Mouse (Mus musculus): ENCODE data around the gene Timm44. TPM values are rescaled to one million over a fixed set of nuclear protein-coding genes. Genes with fewer than 3 reads are reported as not detected.

The Timm44 gene
- 49.9 and 51.3 TPM in 2 replicates for polyA plus RNA-seq (2014; fragmentation: Nextera tagmentation; extraction: Ambion mirVana)

DNA sequence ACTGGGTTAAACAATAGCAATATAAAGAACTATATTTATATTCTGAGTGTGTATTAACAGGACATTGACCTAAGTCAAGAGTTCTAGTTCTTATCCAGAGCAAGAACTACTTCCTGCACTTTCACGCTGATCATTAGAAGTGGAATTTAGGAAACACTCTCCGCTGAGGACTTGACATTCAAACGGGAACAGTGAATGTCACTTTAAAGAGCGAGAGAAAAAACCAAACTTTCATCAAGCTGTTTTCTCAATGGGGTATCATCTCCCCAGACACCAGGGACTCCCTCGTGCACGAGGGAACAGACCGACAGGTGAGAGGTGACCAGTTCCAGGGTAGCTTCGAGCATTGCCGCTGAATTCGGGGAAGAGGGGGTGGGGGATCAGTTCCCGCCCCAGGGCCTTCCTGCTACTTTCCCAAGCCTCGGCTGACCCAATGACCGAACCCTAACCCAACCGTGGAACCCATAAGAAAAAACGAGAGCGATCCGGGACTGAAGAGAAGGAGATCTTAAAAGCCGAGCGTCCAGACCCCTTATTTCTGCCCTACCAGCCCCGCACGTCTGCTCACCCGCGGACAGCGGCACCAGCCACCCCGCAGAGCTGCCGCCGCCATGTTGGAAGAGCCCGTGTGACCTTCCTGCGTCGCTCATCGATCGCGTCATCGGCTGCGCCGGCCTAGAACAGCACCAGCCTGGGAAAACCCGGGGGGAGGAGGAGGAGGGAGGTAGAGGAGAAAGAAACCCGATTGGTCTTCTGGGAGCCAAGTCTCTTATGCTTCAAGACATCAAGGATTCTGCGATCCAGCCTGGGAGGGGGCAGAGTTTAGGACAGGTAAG, at the start of gene Timm44:
Gene Timm44, minus strand, starts transcription at position 639 of the 836 bp plus-strand sequence.
- Histone ChIP-seq H3K27me3 (replicated peaks; ENCODE audit: control insufficient read depth, insufficient read depth, low read length) (no peaks in the 10 kb centered on the region), H3K36me3 (ENCODE audit: control insufficient read depth, insufficient read depth, low read length) (peaks cover 24% of the 10 kb centered on the region; the same call in 1 of the 2 replicates), H3K9ac (ENCODE audit: low read length) (peak within 1 kb of the TSS; percentile 79), H3K4me2 (ENCODE audit: low read length) (peak within 1 kb of the TSS; percentile 80), H3K4me3 (ENCODE audit: low read depth, low read length) (peak within 1 kb of the TSS; percentile 73), H3K9me3 (replicated peaks; ENCODE audit: control insufficient read depth, low read length) (no peaks in the 10 kb centered on the region), H3K4me1 (ENCODE audit: control insufficient read depth, insufficient read depth, low read length) (peaks cover 6% of the 10 kb centered on the region), H3K27ac (ENCODE audit: low read depth, low read length) (peak within 1 kb of the TSS; percentile 56; the same call in 1 of the 2 replicates)
- ATAC-seq (peak; percentile 99), DNase-seq (ENCODE audit: low spot score) (peak; percentile 99)
- WGBS = under 1% methylated on average over 39 of the region's 39 CpGs

DNA sequence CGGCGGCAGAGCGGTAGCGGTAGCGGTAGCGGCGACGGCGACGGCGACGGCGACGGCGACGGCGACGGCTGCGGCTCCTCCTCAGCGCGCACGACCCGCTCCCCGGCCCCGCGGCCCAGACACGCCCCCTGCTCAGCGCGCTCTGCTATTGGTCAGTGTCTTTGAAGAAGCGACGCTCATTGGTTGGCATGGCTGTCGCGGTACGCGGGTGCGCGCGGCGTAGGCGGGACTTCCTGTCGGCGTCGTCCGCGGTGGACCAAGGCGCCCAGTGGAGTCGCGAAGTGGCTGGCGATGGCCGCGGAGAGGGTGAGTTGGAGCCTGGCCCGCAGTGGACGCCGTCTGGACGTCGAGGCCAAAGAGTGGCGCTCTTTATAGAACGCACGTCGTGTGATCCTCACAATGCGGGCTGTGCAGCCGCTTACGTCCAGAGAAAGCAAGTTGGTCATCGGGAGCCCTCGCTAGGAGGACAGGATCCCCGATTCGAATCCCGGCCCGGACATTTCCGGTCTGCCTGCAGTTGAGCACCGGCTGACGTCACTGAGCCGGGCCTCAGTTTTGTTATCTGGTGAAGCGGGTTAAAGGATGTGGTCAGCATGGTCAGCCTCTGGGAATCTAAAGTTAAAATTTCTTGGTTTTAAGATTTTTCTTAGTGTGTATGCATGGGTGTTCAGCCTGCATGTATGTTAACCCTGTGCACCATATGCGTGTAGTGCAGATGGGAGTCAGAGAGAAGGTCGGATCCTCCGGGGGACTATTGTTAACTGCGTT, 49.5 kb upstream of the Timm44 start, which contains the start of the genes Ccl25 and Elavl1:
Gene Ccl25, plus strand, starts transcription at position 228 of the 768 bp plus-strand sequence.
Gene Elavl1, minus strand, starts transcription at position 431 of the 768 bp plus-strand sequence.
- Histone ChIP-seq H3K9me3 (replicated peaks; ENCODE audit: control insufficient read depth, low read length) (no peaks in the 10 kb centered on the region), H3K4me1 (ENCODE audit: control insufficient read depth, insufficient read depth, low read length) (peaks cover 15% of the 10 kb centered on the region), H3K27me3 (replicated peaks; ENCODE audit: control insufficient read depth, insufficient read depth, low read length) (no peaks in the 10 kb centered on the region), H3K4me3 (ENCODE audit: low read depth, low read length) (peak within 1 kb of the TSS; percentile 81), H3K9ac (ENCODE audit: low read length) (peak within 1 kb of the TSS; percentile 96), H3K4me2 (ENCODE audit: low read length) (peak within 1 kb of the TSS; percentile 73), H3K36me3 (ENCODE audit: control insufficient read depth, insufficient read depth, low read length) (peaks cover 46% of the 10 kb centered on the region), H3K27ac (ENCODE audit: low read depth, low read length) (peak within 1 kb of the TSS; percentile 78)
- ATAC-seq (peak; percentile 99), DNase-seq (ENCODE audit: low spot score) (peak; percentile 97)
- under 1% methylated on average over 75 of the region's 78 CpGs for WGBS

DNA sequence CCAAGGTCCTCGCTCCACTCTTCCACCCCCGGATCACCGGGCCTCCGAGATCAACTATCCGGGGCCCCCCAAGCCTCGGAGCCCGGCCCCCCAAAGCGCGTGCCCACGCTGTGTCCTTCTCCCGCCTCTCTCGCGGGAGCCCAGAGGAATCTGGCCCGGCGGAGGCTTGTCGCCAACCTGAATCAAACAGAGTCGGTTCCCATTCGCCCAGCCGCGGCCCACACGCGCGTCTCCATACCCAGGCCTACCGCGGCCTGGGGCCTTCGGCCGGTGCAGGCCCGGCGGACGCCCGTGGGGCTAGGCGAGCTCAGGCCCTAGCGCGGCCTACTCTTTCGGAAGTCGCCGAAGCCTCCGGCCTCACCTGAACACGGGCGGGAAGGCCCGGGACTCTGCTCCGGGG, 48.8 kb upstream of the Timm44 start:
- under 1% methylated on average over 42 of the region's 42 CpGs for WGBS

DNA sequence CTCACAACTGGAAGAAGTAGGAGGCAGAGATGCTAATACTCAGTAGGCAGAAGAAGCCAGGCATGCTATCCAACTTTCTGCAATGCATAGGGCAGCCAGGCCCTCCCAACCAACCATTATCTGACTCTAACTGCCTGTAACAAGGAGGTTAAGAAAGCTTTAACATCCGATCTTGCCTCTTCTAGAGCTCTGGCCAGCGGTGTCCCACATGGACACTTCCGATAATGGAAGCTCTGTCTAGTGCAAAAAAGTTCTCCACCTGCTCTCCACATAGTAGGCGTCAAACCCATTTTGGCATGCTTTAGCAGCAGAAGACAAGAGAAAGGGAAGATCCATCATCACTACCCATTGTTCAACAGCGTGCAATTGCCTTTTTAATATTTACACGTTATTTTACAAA, 48.2 kb upstream of the Timm44 start:
- Histone ChIP-seq H3K36me3 (ENCODE audit: control insufficient read depth, insufficient read depth, low read length) (peaks cover 44% of the 10 kb centered on the region), H3K4me1 (ENCODE audit: control insufficient read depth, insufficient read depth, low read length) (peaks cover 15% of the 10 kb centered on the region), H3K4me2 (ENCODE audit: low read length) (peak overlapping the region; percentile 73), H3K9ac (ENCODE audit: low read length) (peak overlapping the region; percentile 96), H3K9me3 (replicated peaks; ENCODE audit: control insufficient read depth, low read length) (no peaks in the 10 kb centered on the region), H3K27me3 (replicated peaks; ENCODE audit: control insufficient read depth, insufficient read depth, low read length) (no peaks in the 10 kb centered on the region), H3K4me3 (ENCODE audit: low read depth, low read length) (peak overlapping the region; percentile 81), H3K27ac (ENCODE audit: low read depth, low read length) (no peak overlapping the region)
- DNase-seq (ENCODE audit: low spot score) (no peak), ATAC-seq (no peak)
- 2% methylated on average over 6 of the region's 6 CpGs for WGBS

More for the DNA sequence above, 48.8 kb upstream of the Timm44 start:
- Histone ChIP-seq H3K27ac (ENCODE audit: low read depth, low read length) (peak overlapping the region; percentile 78), H3K4me2 (ENCODE audit: low read length) (peak overlapping the region; percentile 73), H3K4me1 (ENCODE audit: control insufficient read depth, insufficient read depth, low read length) (peaks cover 15% of the 10 kb centered on the region), H3K9me3 (replicated peaks; ENCODE audit: control insufficient read depth, low read length) (no peaks in the 10 kb centered on the region), H3K27me3 (replicated peaks; ENCODE audit: control insufficient read depth, insufficient read depth, low read length) (no peaks in the 10 kb centered on the region), H3K4me3 (ENCODE audit: low read depth, low read length) (peak overlapping the region; percentile 81), H3K9ac (ENCODE audit: low read length) (peak overlapping the region; percentile 96), H3K36me3 (ENCODE audit: control insufficient read depth, insufficient read depth, low read length) (peaks cover 45% of the 10 kb centered on the region)
- ATAC-seq (peak; percentile 70), DNase-seq (ENCODE audit: low spot score) (peak; percentile 48)

DNA sequence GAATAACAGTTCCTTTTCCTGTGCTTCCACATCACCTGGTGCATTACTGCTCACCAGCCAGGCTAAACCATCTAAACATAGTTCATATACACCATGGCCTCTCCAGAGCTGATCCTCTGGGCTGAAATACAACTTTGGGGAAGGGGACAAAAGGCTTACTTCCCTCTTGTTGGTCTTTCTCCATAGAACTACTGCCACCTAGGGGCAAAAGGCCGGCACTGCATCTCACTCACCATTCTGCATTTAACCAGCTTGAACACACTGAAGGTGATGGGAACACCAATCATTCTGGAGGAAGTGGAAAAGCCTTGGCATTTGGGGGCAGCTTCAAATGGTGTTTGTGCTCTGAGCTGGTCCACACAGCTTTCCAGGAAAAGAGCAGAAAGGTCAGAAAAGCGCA, 46.8 kb upstream of the Timm44 start:
- Histone ChIP-seq H3K36me3 (ENCODE audit: control insufficient read depth, insufficient read depth, low read length) (peaks cover 32% of the 10 kb centered on the region), H3K27me3 (replicated peaks; ENCODE audit: control insufficient read depth, insufficient read depth, low read length) (no peaks in the 10 kb centered on the region), H3K27ac (ENCODE audit: low read depth, low read length) (no peak overlapping the region), H3K9ac (ENCODE audit: low read length) (no peak overlapping the region), H3K4me1 (ENCODE audit: control insufficient read depth, insufficient read depth, low read length) (peaks cover 15% of the 10 kb centered on the region), H3K9me3 (replicated peaks; ENCODE audit: control insufficient read depth, low read length) (no peaks in the 10 kb centered on the region), H3K4me3 (ENCODE audit: low read depth, low read length) (no peak overlapping the region), H3K4me2 (ENCODE audit: low read length) (no peak overlapping the region)
- DNase-seq (ENCODE audit: low spot score) (peak; percentile 91), ATAC-seq (no peak)
- WGBS = 29% methylated on average over 2 of the region's 2 CpGs

DNA sequence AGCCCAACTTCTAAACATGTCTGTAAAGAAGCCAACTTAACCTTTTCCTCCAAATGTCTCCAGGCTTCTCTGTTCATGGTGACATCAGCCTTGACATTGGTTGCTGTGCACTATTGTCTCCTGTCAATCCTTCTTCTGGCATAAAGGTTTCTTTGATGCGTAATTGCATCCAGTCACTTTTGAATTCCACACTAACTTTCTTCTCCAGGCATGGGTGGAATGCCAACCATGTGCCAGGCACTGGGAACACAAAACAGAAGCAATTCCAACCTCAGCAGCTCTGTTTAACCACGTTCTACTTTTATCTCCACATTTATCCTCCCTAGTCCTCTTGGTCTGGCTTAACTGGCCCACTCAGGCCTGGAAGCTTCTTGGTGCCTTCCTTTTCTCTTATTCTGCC, 45.3 kb upstream of the Timm44 start:
- WGBS = 82% methylated on average over 2 of the region's 2 CpGs
- Histone ChIP-seq H3K9ac (ENCODE audit: low read length) (no peak overlapping the region), H3K4me3 (ENCODE audit: low read depth, low read length) (no peak overlapping the region), H3K36me3 (ENCODE audit: control insufficient read depth, insufficient read depth, low read length) (peaks cover 32% of the 10 kb centered on the region), H3K4me2 (ENCODE audit: low read length) (no peak overlapping the region), H3K27ac (ENCODE audit: low read depth, low read length) (no peak overlapping the region), H3K4me1 (ENCODE audit: control insufficient read depth, insufficient read depth, low read length) (peaks cover 15% of the 10 kb centered on the region), H3K27me3 (replicated peaks; ENCODE audit: control insufficient read depth, insufficient read depth, low read length) (no peaks in the 10 kb centered on the region), H3K9me3 (replicated peaks; ENCODE audit: control insufficient read depth, low read length) (no peaks in the 10 kb centered on the region)
- DNase-seq (ENCODE audit: low spot score) (no peak), ATAC-seq (no peak)

DNA sequence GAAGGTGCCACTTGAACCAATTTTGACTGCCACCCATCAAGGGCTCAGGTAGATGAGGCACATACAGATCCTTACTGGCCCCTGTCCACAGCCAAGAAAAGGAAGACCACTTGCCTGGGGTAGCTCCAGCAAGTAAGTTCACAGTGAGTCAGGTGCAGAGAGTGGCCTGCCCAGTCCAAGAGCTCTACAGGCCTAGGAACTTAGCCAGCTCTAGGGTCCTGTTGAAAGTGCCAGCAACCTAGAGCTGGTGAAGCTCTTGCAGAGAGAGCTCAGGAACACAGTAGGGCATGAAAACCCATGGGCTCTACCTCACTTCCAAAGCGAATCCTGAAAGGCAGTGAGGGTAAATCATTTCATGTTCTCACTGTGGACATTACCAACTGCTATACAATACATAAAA, 44.7 kb upstream of the Timm44 start:
- H3K36me3 ChIP-seq (ENCODE audit: control insufficient read depth, insufficient read depth, low read length) = peaks cover 32% of the 10 kb centered on the region
- no peaks in the 10 kb centered on the region for H3K27me3 ChIP-seq (replicated peaks; ENCODE audit: control insufficient read depth, insufficient read depth, low read length)
- H3K4me2 ChIP-seq (ENCODE audit: low read length) = no peak overlapping the region
- WGBS = 94% methylated on average over 1 of the region's 1 CpGs
- H3K9ac ChIP-seq (ENCODE audit: low read length) = no peak overlapping the region
- ATAC-seq (no peak), DNase-seq (ENCODE audit: low spot score) (no peak)
- no peak overlapping the region for H3K4me3 ChIP-seq (ENCODE audit: low read depth, low read length)
- H3K4me1 ChIP-seq (ENCODE audit: control insufficient read depth, insufficient read depth, low read length) = peaks cover 10% of the 10 kb centered on the region
- H3K27ac ChIP-seq (ENCODE audit: low read depth, low read length) = no peak overlapping the region
- no peaks in the 10 kb centered on the region for H3K9me3 ChIP-seq (replicated peaks; ENCODE audit: control insufficient read depth, low read length)

DNA sequence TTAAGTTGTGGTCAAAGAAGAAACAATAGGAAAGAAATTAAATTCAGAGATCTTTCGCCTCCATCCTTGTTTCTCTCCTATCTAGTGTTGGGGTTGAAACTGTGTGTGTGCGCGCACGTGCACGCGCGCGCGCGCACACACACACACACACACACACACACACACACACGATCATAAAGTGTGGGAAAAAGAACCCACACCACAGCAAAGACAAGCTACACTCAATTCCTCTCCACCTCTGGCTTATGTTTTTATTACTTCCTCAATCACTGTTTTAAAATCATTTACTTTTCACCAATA, 43.8 kb upstream of the Timm44 start:
- H3K9me3 ChIP-seq (replicated peaks; ENCODE audit: control insufficient read depth, low read length) = no peaks in the 10 kb centered on the region
- ATAC-seq (no peak), DNase-seq (ENCODE audit: low spot score) (no peak)
- WGBS = 99% methylated on average over 11 of the region's 11 CpGs
- no peak overlapping the region for H3K27ac ChIP-seq (ENCODE audit: low read depth, low read length)
- H3K4me2 ChIP-seq (ENCODE audit: low read length) = no peak overlapping the region
- H3K4me1 ChIP-seq (ENCODE audit: control insufficient read depth, insufficient read depth, low read length) = peaks cover 10% of the 10 kb centered on the region
- no peaks in the 10 kb centered on the region for H3K27me3 ChIP-seq (replicated peaks; ENCODE audit: control insufficient read depth, insufficient read depth, low read length)
- H3K36me3 ChIP-seq (ENCODE audit: control insufficient read depth, insufficient read depth, low read length) = peaks cover 32% of the 10 kb centered on the region
- H3K4me3 ChIP-seq (ENCODE audit: low read depth, low read length) = no peak overlapping the region
- no peak overlapping the region for H3K9ac ChIP-seq (ENCODE audit: low read length)
